Mouse (Mus musculus) brain, embryonic 14.5 days (tissue): ENCODE data around the gene Gm6217.

Experiments used
- CTCF ChIP-seq: fragments of 200-500 bp; IDR thresholded peaks from 2 replicates; pipeline ENCODE4 v1.5.1; 2012; ENCODE audit warnings: inconsistent platforms, mild to moderate bottlenecking, moderate library complexity, borderline replicate concordance; ENCODE audit not compliant: insufficient read depth, insufficient read length; ENCODE audit errors: extremely low read depth
- POLR2A ChIP-seq: fragments of 200-500 bp; IDR thresholded peaks from 2 replicates; pipeline ENCODE4 v1.6.1; 2012; ENCODE audit warnings: mild to moderate bottlenecking, inconsistent platforms, borderline replicate concordance; ENCODE audit not compliant: poor library complexity, insufficient read depth, insufficient read length, severe bottlenecking; ENCODE audit errors: extremely low read depth

- TF ChIP-seq CTCF, result no peak
- no peak for TF ChIP-seq POLR2A
Measured at GRCm38 (mm10) chr1:82948601-82949000, 17.4 kb upstream of the Gm6217 start.
